Mouse (Mus musculus) brown adipose tissue, adult 24 weeks (tissue): ENCODE results near the gene Gm17606. TPM values are rescaled to one million over a fixed set of nuclear protein-coding genes. Genes with fewer than 3 reads are reported as not detected.

Source experiments
- H3K27ac ChIP-seq: fragments of 200-500 bp; replicated peaks from 2 replicates; pipeline ENCODE4 v1.5.1; 2012; ENCODE audit warnings: low read depth, mild to moderate bottlenecking, low read length
- H3K4me1 ChIP-seq: fragments of 200-500 bp; 2 replicates; pipeline ENCODE4 v1.6.1; 2012; ENCODE audit warnings: low read length, mixed read lengths; ENCODE audit not compliant: control insufficient read depth, insufficient read depth, insufficient read length
- H3K4me3 ChIP-seq: fragments of 200-500 bp; 2 replicates; pipeline ENCODE4 v1.5.1; 2012; ENCODE audit warnings: low read depth, mild to moderate bottlenecking, low read length, moderate library complexity; ENCODE audit not compliant: insufficient read depth
- polyA plus RNA-seq: library from polyadenylated mRNA; stranded (reverse); fragments of >200 nt; gene quantifications from 2 replicates; pipeline ENCODE4 v1.2.4, GENCODE M21; 2012; ENCODE audit not compliant: missing spikeins, insufficient read depth, insufficient read length

The Gm17606 gene
- polyA plus RNA-seq, 1 experiment: not detected

DNA sequence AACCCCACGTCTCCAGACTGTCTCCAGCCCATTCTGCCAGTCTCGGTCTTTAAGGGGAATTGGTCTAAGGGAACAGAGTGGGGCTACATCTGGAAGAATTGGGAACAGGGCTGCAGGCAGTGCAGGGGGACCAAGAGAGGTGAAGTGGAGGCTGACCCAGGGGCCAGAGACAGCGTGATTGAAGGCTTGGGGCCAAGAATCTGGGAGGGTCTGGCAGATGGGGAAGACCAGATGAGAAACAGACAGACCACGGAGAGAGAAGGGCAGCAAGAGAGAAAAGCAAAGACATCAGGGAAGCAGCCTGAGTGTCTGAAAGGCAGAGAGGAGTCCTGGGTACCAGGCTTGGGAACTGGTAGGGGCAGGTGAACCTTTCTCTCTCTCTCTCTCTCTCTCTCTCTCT, 631 bp upstream of the Gm17606 start:
- Histone ChIP-seq H3K27ac (no peak overlapping the region), H3K4me3 (no peak overlapping the region), H3K4me1 (no peaks in the 10 kb centered on the region)

DNA sequence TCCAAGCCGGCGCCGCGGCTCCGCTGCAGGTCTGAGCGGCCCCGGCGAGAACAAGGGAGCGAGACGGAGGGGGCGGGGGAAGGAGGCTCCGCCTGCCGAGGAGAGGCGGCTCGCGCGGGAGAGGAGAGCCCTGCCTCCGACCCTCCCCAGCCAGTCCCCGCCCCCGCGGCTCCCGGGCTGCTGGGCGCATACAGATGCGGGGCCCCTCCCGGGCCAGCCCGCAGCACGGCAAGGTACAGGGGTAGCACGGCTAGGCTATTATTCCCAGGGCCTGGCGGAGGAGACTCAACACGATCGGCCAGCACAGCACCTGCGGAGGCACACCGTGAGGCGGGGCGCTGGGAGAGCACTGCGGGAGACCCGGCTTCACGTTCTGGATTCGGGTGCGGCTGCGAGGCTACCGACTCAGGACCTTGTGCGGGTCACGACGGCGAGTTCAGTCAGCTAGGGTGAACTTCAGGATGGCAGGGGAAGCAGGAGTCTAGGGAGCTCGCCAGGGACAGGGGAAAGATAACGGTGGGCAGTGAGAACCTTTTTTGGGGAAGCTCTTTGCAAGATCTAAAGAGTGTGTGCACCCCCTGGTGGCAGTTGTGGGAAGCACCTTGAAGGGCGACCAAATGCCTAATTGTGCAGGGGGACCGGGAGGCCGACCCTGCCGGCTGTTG, 685 bp downstream of the Gm17606 start, which contains the start of gene Cdh24:
Gene Cdh24 (minus strand): TSS at position 60 of the 665 bp plus-strand sequence.
- no peak within 1 kb of the TSS for H3K27ac ChIP-seq
- H3K4me1 ChIP-seq: no peaks in the 10 kb centered on the region
- peak within 1 kb of the TSS; percentile 68 for H3K4me3 ChIP-seq

DNA sequence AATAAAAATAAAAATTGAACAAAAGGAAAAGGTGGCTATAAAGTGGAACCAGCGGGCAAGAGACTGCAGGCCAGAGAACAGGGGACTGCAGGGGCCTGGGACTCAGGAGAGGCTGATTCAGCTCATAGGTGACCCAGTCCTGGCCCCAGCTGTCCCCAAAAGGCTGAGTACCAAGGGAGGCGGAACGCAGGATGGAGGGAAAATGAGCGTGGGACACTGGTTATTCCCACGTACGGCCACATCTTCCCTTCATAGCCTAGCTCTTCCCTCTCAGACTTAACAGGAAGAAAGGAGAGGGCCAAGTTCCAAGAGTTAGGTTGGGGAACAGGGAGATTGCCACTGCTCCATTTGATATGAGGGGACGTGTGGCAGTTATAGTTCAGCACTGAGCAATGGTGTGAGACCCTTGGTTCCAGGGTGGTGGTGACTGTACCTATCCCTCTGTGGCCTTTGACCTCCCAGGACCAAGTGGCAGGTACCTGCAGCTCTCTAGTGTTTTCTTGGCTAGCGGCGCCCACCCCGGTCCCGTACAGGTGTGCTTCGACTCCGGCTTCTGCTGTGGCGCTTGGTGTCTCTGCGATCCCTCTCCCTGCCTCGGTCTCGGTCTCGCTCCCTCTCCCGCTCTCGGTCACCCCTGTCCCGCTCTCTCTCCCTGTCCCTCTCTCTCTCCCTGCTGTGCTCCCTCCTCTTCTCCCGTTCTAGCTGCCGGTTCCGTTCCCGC, 1.6 kb downstream of the Gm17606 start:
- H3K27ac ChIP-seq: no peak overlapping the region
- no peak overlapping the region for H3K4me3 ChIP-seq
- no peaks in the 10 kb centered on the region for H3K4me1 ChIP-seq

DNA sequence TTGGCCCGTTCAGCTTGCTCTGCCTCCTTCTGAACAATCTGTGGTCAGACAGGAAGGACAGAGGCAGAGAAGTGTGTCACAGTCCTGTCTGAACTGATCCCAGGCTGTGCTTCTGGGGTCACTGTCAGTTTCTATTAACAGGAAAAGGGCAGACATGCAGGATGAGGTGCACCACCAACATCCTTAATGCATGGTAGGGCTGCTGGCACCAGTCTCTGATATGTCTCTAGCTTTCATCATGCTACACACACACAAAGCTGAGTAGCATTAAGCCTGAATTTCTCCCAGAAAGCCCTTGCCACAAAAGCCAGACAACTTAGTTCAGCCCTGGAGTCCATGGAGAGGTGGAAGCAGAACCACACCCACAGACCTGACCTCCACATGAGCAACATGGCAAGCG, 2.3 kb downstream of the Gm17606 start:
- no peak overlapping the region for H3K4me3 ChIP-seq
- no peak overlapping the region for H3K27ac ChIP-seq
- H3K4me1 ChIP-seq: no peaks in the 10 kb centered on the region

DNA sequence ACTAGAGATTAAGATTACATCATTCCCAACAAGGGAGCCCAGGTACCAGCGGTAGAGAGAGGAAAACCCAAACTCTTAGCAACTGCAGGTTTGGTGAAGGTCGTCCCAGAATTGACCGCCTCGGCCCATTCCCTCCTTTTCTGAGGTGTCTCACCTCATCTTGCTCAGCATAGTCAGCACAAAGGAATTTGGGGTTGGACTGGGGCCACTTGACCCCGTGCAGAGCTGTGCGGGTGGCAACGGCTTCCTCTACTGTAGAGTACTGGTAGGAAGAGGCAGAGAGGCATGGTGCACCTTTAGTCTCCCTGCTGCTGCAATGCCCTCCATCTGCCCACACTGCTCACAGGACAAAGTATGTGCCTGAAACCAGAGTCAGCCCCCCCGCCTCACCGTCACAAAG, 3.5 kb downstream of the Gm17606 start:
- Histone ChIP-seq H3K4me1 (no peaks in the 10 kb centered on the region), H3K27ac (no peak overlapping the region), H3K4me3 (no peak overlapping the region)

DNA sequence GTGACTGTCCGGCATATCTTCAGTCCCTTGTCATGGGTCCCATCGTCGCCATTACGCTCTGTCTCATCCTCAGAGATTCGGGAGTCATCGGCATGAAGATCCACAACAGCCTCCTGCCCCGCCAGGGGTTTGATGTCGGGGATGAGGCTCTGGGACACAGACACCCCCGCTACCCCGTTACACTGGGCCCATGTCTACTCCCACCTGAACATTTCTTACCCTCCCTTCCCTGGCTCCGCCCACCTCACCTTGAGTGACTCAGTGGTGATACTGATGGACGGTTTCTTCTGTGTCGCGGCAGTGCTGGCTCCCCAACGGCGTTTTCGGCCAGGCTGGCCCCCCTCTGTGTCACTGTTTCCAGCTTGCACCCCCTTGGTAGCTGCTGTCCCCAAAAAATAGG, 5.7 kb downstream of the Gm17606 start:
- H3K4me1 ChIP-seq: no peaks in the 10 kb centered on the region
- no peak overlapping the region for H3K4me3 ChIP-seq
- H3K27ac ChIP-seq: no peak overlapping the region

DNA sequence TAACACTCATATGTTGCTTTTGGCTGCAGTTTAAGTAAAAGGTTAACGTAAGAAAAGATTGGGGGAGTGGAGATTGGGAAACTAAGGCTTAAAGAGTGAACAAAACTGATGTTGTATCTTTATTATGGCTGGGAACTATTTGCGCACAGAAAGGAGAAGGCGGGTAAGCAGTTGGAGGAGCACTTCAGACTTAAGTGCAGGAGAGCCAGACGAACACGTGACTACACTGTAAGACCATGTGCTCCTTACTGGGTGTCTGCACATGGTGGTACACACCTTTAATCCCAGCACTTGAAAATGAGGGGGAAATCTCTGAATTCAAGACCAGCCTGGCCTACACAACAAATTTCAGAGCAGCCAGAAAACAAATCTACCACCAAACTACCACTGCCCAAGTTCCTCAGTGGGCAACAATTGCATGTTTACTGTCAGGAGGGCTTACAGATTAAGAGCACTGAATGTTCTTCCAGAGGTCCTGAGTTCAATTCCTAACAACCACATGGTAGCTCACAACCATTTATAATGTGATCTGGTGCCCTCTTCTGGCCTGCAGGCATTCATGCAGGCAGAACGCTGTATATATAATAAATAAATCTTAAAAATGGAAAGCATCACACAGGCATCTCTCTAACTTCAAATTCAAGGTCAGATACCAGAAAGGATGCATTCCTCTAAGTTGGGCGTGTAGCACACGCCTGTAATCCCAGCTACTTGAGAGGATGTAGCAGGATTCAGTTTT, 6.3 kb downstream of the Gm17606 start:
- H3K4me3 ChIP-seq: no peak overlapping the region
- H3K27ac ChIP-seq: no peak overlapping the region
- H3K4me1 ChIP-seq: no peaks in the 10 kb centered on the region

DNA sequence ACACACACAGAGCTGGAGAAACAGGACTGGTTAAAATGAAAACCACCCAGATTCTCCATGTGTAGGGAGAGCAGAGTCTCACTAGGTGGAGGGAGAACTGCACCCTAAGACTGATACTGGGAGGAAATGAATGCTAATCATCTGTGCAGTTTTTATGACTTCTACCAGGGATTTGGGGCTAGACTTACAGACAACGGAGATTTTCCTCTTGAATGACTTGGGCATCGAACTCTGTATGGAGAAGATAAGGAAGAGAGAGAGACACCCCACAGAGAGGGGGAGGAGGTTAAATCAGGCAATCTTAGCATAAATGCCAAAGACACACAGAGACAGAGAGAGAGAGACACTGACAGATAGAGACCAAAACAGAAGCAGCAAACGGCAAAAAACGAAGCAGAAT, 7.1 kb downstream of the Gm17606 start:
- no peaks in the 10 kb centered on the region for H3K4me1 ChIP-seq
- H3K27ac ChIP-seq: no peak overlapping the region
- H3K4me3 ChIP-seq: no peak overlapping the region

DNA sequence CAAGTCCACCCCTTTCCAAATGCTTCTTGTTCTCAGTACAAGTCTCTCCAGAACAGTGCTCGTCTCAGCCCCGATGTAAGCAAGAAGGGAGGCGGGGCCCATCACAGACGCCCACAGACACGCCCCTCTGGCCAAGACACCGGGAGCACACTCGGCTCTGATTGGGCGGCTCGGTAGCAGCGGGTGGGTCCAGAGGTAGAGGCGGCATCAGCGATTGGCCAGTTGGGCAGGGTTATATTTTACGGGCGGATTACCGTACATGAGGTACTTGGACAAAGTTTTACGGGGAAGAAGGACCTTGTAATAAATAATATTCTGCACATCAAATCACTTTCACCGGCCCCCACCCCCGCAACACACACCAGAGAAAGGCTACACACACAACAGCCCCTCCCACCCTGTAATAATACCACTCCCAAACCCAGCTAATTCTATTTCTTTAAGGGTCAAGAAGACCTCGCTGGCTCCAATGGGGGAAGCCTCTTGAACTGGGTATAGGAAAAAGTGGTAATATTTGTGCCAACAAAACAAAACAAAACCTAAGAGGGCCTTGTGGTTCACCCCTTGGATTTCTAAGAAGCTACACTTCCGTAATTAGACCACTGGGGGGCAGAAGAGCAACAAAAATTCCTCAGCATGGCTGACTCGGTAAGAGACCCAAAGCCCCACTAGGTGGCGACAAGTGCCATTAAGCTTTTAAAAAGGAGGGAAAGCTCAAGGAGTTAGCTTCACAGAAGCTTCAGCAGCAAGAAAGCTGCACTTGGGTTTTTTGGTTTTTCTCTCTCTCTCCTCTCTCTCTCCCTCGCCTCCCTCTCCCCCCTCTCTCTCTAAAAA, 10.1 kb downstream of the Gm17606 start:
- H3K27ac ChIP-seq: no peak overlapping the region
- H3K4me1 ChIP-seq: no peaks in the 10 kb centered on the region
- no peak overlapping the region for H3K4me3 ChIP-seq

DNA sequence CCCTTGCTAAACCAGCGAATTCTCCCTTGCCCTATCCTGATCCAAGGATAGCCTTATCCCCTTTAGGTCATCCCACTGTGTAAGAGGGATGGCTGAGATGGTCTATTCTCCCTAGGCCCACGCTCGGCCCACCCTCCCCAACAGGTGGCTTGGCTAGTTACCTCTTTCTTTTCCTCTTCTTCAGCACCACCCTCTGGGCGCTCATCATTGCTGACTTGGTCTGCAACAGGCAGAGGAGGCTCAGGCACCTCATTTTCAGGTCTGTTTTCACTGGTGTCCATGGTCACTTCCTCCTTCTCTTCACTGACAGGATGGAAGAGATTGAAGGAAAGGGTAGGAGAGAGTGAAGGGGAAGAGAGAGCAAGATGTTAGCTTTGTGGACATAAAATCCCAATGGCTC, 10.8 kb downstream of the Gm17606 start:
- Histone ChIP-seq H3K4me3 (no peak overlapping the region), H3K27ac (no peak overlapping the region), H3K4me1 (no peaks in the 10 kb centered on the region)

DNA sequence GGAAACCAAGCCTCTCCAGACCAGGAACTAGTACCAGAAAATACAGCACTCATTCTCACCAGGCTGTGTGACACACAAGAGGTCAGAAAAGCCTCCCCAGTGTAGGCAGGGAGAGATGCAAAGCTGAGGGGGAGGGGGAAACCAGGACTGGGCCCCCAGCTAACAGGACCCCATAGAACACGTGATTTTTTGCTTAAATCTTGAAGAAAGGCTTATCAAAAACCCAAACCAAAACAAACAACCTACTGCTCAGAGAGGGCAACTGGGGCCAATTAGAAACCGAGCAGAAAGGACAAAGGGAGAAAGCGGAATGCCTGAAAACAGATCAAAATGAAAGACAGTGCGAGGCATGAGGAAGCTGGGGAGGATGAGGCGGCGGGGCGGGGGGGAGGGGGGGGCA, 12.0 kb downstream of the Gm17606 start:
- Histone ChIP-seq H3K4me1 (no peaks in the 10 kb centered on the region), H3K27ac (no peak overlapping the region), H3K4me3 (peak overlapping the region; percentile 0; the same call in 1 of the 2 replicates)

DNA sequence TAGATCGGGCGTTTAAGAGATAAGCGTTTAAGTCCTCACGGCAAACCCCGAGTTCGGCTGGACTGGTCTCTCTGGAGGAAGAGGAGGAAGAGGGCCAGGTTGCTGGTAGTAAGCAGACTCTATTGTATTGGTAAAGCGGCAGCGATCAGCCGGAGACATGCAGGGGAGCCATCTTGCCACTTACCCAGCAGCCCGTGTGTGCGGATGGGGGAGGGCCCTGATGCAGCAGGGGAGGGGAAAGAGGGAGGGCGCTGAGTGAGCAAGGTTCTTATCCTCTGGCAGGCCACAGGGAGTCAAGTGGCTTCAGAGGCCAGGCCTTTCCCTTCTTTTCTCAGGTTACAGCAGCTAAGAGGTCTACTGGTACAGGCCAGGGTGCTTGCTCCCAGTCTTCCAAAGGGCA, 12.7 kb downstream of the Gm17606 start:
- no peaks in the 10 kb centered on the region for H3K4me1 ChIP-seq
- H3K27ac ChIP-seq: peak overlapping the region; percentile 72
- peak overlapping the region; percentile 94 for H3K4me3 ChIP-seq

DNA sequence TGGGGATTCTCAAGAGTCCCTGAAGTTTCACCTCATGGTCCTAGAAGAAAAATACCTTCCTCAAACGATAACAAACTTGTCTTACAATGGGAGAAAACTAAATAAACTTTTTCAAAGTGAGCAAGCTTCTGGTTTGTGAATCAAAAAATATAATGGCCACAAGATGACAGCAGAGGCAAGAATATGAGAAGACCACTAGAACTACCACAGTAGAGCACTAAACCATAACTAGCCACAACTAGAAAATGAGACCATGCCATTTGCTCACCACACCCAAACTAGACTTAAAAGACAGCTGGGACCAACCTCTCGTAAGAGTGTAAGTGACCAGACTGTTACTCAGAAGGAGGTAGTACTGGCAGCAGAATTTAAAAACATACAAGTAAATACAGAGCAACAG, 19.3 kb downstream of the Gm17606 start:
- no peaks in the 10 kb centered on the region for H3K4me1 ChIP-seq
- H3K4me3 ChIP-seq: no peak overlapping the region
- H3K27ac ChIP-seq: no peak overlapping the region

DNA sequence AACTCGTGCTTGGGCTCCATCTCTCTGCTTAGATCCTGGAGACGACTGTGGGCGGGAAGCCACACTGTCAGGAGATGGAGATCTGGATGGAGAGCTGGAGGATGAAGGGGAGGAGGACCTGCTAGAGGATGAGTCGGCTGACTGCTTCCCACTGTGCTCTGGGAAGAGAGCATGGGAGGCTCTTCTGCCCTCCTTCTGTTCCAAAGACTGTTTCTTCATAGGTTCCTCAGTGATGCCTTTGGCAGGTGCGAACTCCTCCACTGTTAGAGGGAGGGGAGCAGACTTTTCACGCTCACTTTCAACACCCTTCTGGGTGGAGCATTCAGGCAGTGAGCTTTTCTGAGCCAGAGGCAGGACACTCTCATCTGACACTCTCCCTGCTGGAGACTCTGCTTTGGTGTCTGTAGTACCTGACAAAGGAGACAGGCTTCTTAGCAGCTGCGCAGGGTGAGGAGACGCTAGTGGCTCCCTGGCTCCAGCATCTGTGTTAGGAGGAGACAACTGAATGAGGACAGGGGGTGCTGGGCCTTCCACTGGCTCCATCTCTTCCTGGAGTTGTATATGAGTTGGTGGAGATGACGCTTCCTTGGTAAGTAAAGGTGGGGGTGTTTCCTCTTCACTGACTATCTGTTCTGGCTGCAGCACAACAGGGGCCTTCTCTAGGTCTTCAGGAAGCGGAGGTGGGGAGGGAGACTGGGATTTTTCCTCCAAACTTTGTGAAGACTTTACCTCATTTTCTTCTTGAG, 23.9 kb downstream of the Gm17606 start:
- Histone ChIP-seq H3K4me1 (no peaks in the 10 kb centered on the region), H3K4me3 (no peak overlapping the region), H3K27ac (no peak overlapping the region)
